Mouse (Mus musculus): ENCODE measurements around the gene Il17ra. TPM values are rescaled to one million over a fixed set of nuclear protein-coding genes. Genes with fewer than 3 reads are reported as not detected.

Il17ra gene
- polyA plus RNA-seq, 1 experiment, result 36.1 TPM

DNA sequence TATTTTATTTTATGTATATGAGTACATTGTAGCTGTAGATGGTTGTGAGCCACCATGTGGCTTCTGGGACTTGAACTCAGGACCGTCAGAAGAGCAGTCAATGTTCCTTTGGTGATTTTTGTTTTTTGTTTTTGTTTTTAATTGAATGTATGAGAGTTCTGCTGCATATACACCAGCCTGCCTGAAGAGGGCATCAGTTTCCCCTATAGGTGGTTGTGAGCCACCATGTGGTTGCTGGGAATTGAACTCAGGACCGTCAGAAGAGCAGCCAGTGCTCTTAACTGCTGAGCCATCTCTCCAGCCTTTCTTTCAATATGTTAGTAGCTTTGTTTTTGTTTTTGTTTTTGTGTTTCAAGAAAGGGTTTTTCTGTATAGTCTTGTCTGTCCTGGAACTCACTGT lies 73.3 kb downstream of the Il17ra start:
- Histone ChIP-seq H3K36me3 (ENCODE audit: control insufficient read depth, insufficient read depth, low read length) (no peaks in the 10 kb centered on the region), H3K4me1 (ENCODE audit: control insufficient read depth, insufficient read depth, low read length) (peaks cover 4% of the 10 kb centered on the region; the same call in 1 of the 2 replicates), H3K27ac (ENCODE audit: insufficient read depth, low read depth, low read length) (no peak overlapping the region), H3K27me3 (replicated peaks; ENCODE audit: control insufficient read depth, insufficient read depth, low read length) (no peaks in the 10 kb centered on the region), H3K4me3 (ENCODE audit: insufficient read depth, low read depth, low read length) (no peak overlapping the region)
- TF ChIP-seq CTCF (conservative IDR thresholded peaks at IDR 0.05; ENCODE audit: insufficient read depth, insufficient read length, low read depth, low read length) (no peak), POLR2A (IDR thresholded peaks at IDR 0.05; ENCODE audit: low read depth, low read length) (no peak)
- 94% methylated on average over 2 of the region's 2 CpGs for WGBS
- no peak for DNase-seq

Other genes starting within 250 kb of the Il17ra start
- 0.09 and 0.22 TPM in 2 replicates for gene D330020A13Rik, start 168.9 kb upstream of the Il17ra start, polyA plus RNA-seq (2012; rRNA removed)
- 28.9 and 35.3 TPM in 2 replicates for gene B4galnt3, start 168.7 kb upstream of the Il17ra start, polyA plus RNA-seq (2012; rRNA removed)
- 3.5 and 4.3 TPM in 2 replicates for gene Kdm5a, start 99.1 kb upstream of the Il17ra start, polyA plus RNA-seq (2012; rRNA removed)
- 2.3 and 3.1 TPM in 2 replicates for gene Ccdc77, start 98.9 kb upstream of the Il17ra start, polyA plus RNA-seq (2012; rRNA removed)
- gene Tmem121b, start 30.6 kb downstream of the Il17ra start, polyA plus RNA-seq (2012; rRNA removed), result 0.01 and 0.05 TPM in 2 replicates
- 36.0 and 36.1 TPM in 2 replicates for gene Hdhd5, start 68.1 kb downstream of the Il17ra start, polyA plus RNA-seq (2012; rRNA removed)
- 4.4 and 5.4 TPM in 2 replicates for gene Cecr2, start 203.1 kb downstream of the Il17ra start, polyA plus RNA-seq (2012; rRNA removed)